Mouse (Mus musculus) midbrain, embryonic 14.5 days (tissue): Measurements from ENCODE around the gene Lsm6. TPM values are rescaled to one million over a fixed set of nuclear protein-coding genes. Genes with fewer than 3 reads are reported as not detected.

Source experiments
- polyA plus RNA-seq: library from polyadenylated mRNA; unstranded; fragments of >200 nt; fragmentation: Nextera tagmentation; extraction: Ambion mirVana; gene quantifications from 2 replicates; pipeline ENCODE4 v1.2.1, GENCODE M21; 2014

Lsm6 gene
- polyA plus RNA-seq, 1 experiment from 2014 or later, result 165 TPM

Other genes with a start within 250 kb of the Lsm6 start
- gene Zfp827, start 207.3 kb upstream of the Lsm6 start, polyA plus RNA-seq, result 15.3 and 20.2 TPM in 2 replicates